Mouse (Mus musculus) MEL (cell line): ENCODE measurements around the gene Ndufaf2. TPM values are rescaled to one million over a fixed set of nuclear protein-coding genes. Genes with fewer than 3 reads are reported as not detected.

Source experiments
- DNase-seq: peaks from one replicate; pipeline ENCODE4 v3.0.0; 2011; ENCODE audit warnings: low read depth, low spot score
- H3K27ac ChIP-seq: 2 replicates; pipeline ENCODE4 v1.5.1; 2012; ENCODE audit warnings: low read depth, mild to moderate bottlenecking, control low read depth, low read length, moderate library complexity; ENCODE audit not compliant: control insufficient read depth
- H3K27me3 ChIP-seq, 2 experiments: fragments of 150-350 bp in 1 of 2; sonication (generic) in 1 of 2; 2 replicates each; pipeline ENCODE4 v1.6.1; 2012; ENCODE audit warnings: low read length in 2 of 2, mild to moderate bottlenecking in 2 of 2, improper control_type of control experiment in 1 of 2, moderate library complexity in 1 of 2; ENCODE audit not compliant: insufficient read depth in 2 of 2, control insufficient read depth in 1 of 2
- H3K36me3 ChIP-seq, 2 experiments: 2 replicates each; pipeline ENCODE4 v1.6.1; 2012 to 2014; ENCODE audit warnings: low read length in 2 of 2, improper control_type of control experiment in 1 of 2, inconsistent platforms in 1 of 2, mild to moderate bottlenecking in 1 of 2; ENCODE audit not compliant: insufficient read depth in 2 of 2, control insufficient read depth in 1 of 2
- H3K4me1 ChIP-seq, 2 experiments: fragments of 150-350 bp in 1 of 2; sonication (generic) in 1 of 2; 2 replicates each; pipeline ENCODE4 v1.6.1; 2012; ENCODE audit warnings: low read length in 2 of 2, improper control_type of control experiment in 1 of 2, mild to moderate bottlenecking in 1 of 2; ENCODE audit not compliant: insufficient read depth in 2 of 2, control insufficient read depth in 1 of 2
- H3K4me3 ChIP-seq, 2 experiments: fragments of 150-350 bp in 1 of 2; sonication (generic) in 1 of 2; 2 replicates each; pipeline ENCODE4 v1.5.1; 2012; ENCODE audit warnings: low read depth in 2 of 2, low read length in 2 of 2, mild to moderate bottlenecking in 2 of 2, moderate library complexity in 2 of 2, control low read depth in 1 of 2, improper control_type of control experiment in 1 of 2; ENCODE audit not compliant: control insufficient read depth in 1 of 2, insufficient read depth in 1 of 2
- H3K79me2 ChIP-seq: 2 replicates; pipeline ENCODE4 v1.6.1; 2012; ENCODE audit warnings: mild to moderate bottlenecking, low read length, moderate library complexity; ENCODE audit not compliant: control insufficient read depth, poor library complexity, insufficient read depth
- H3K9ac ChIP-seq: 2 replicates; pipeline ENCODE4 v1.6.1; 2012; ENCODE audit warnings: low read depth, mild to moderate bottlenecking, control low read depth, low read length, moderate library complexity; ENCODE audit not compliant: control insufficient read depth, poor library complexity, severe bottlenecking
- H3K9me3 ChIP-seq: fragments of 150-350 bp; sonication (generic); replicated peaks from 2 replicates; pipeline ENCODE4 v1.6.1; 2012; ENCODE audit warnings: mild to moderate bottlenecking, low read length, improper control_type of control experiment, moderate library complexity; ENCODE audit not compliant: insufficient read depth
- CHD1 ChIP-seq: IDR thresholded peaks from 2 replicates; pipeline ENCODE4 v1.6.1; 2012; ENCODE audit warnings: low read depth, mild to moderate bottlenecking, inconsistent platforms, low read length, improper control_type of control experiment
- CHD2 ChIP-seq: IDR thresholded peaks from 2 replicates; pipeline ENCODE4 v1.6.1; 2011; ENCODE audit warnings: low read length, improper control_type of control experiment
- E2F4 ChIP-seq: IDR thresholded peaks from 2 replicates; pipeline ENCODE4 v1.6.1; 2011; ENCODE audit warnings: low read depth, low read length, improper control_type of control experiment, borderline replicate concordance
- GATA1 ChIP-seq: IDR thresholded peaks from 2 replicates; pipeline ENCODE4 v1.6.1; 2011; ENCODE audit warnings: low read depth, low read length, improper control_type of control experiment
- HCFC1 ChIP-seq: IDR thresholded peaks from 2 replicates; pipeline ENCODE4 v1.6.1; 2012; ENCODE audit warnings: low read depth, mild to moderate bottlenecking, inconsistent platforms, low read length, improper control_type of control experiment, moderate library complexity
- JUND ChIP-seq: IDR thresholded peaks from 2 replicates; pipeline ENCODE4 v1.6.1; 2011; ENCODE audit warnings: low read depth, mild to moderate bottlenecking, improper control_type of control experiment, low read length
- MAX ChIP-seq: IDR thresholded peaks from 2 replicates; pipeline ENCODE4 v1.6.1; 2011; ENCODE audit warnings: low read length, improper control_type of control experiment
- NELFE ChIP-seq: IDR thresholded peaks from 2 replicates; pipeline ENCODE4 v1.6.1; 2011; ENCODE audit warnings: low read depth, low read length, improper control_type of control experiment
- NRF1 ChIP-seq: IDR thresholded peaks from 2 replicates; pipeline ENCODE4 v1.6.1; 2014; ENCODE audit warnings: low read depth, mild to moderate bottlenecking, inconsistent platforms, low read length, improper control_type of control experiment, moderate library complexity; ENCODE audit not compliant: poor library complexity, insufficient read depth, severe bottlenecking
- POLR2AphosphoS2 ChIP-seq: IDR thresholded peaks from 2 replicates; pipeline ENCODE4 v1.6.1; 2011; ENCODE audit warnings: low read length, improper control_type of control experiment
- RAD21 ChIP-seq: IDR thresholded peaks from 2 replicates; pipeline ENCODE4 v1.6.1; 2011; ENCODE audit warnings: mild to moderate bottlenecking, low read depth, low read length, improper control_type of control experiment
- RCOR1 ChIP-seq: IDR thresholded peaks from 2 replicates; pipeline ENCODE4 v1.6.1; 2012; ENCODE audit warnings: low read depth, mild to moderate bottlenecking, inconsistent platforms, low read length, improper control_type of control experiment
- SIN3A ChIP-seq: IDR thresholded peaks from 2 replicates; pipeline ENCODE4 v1.6.1; 2012; ENCODE audit warnings: low read length, improper control_type of control experiment, inconsistent platforms
- TAL1 ChIP-seq: IDR thresholded peaks from 2 replicates; pipeline ENCODE4 v1.6.1; 2012; ENCODE audit warnings: mild to moderate bottlenecking, inconsistent platforms, low read length, moderate library complexity, mixed read lengths
- TBP ChIP-seq: IDR thresholded peaks from 2 replicates; pipeline ENCODE4 v1.8.0; 2011; ENCODE audit warnings: low read depth, low read length, improper control_type of control experiment
- polyA plus RNA-seq, 2 experiments: library from polyadenylated mRNA; stranded (reverse) in 1 of 2; unstranded in 1 of 2; fragments of >175 nt in 1 of 2; fragments of >200 nt in 1 of 2; gene quantifications; 2 replicates each; pipeline versions ENCODE4 v1.2.1 to v1.2.4; 2012; ENCODE audit warnings: low replicate concordance in 2 of 2, low read depth in 1 of 2; ENCODE audit not compliant: insufficient read length in 2 of 2, insufficient read depth in 1 of 2, missing spikeins in 1 of 2
- total RNA-seq: library from RNA; depleted of rRNA; stranded (reverse); fragments of 300-350 nt; gene quantifications from 2 replicates; pipeline ENCODE4 v1.2.3, GENCODE M21; 2012

Ndufaf2 gene
- total and polyA plus RNA-seq, 3 experiments, result 50.9 to 76.0 TPM; not detected in 1

GRCm38 (mm10) chr13:108138403-108138977, 19.9 kb downstream of the Ndufaf2 start:
- H3K79me2 ChIP-seq, result no peaks in the 10 kb centered on the region; the same call in 1 of the 2 replicates
- H3K9me3 ChIP-seq, result no peaks in the 10 kb centered on the region
- no peak overlapping the region for H3K27ac ChIP-seq
- H3K4me1 ChIP-seq, result no peaks in the 10 kb centered on the region
- no peak for TF ChIP-seq HCFC1
- no peak for TF ChIP-seq POLR2AphosphoS2
- no peak for TF ChIP-seq JUND
- TF ChIP-seq SIN3A, result no peak
- no peak for TF ChIP-seq CHD1
- TF ChIP-seq RAD21, result no peak
- TF ChIP-seq TAL1, result no peak
- H3K4me3 ChIP-seq, result no peak overlapping the region
- H3K9ac ChIP-seq, result no peak overlapping the region
- peaks cover 0 to 3% of the 10 kb centered on the region in 2 experiments; a peak in 1 of 4 replicates for H3K36me3 ChIP-seq
- no peak for DNase-seq
- H3K27me3 ChIP-seq, result no peaks in the 10 kb centered on the region

GRCm38 (mm10) chr13:108135617-108136016, 22.8 kb downstream of the Ndufaf2 start:
- Histone ChIP-seq H3K9ac (no peak overlapping the region), H3K79me2 (no peaks in the 10 kb centered on the region; the same call in 1 of the 2 replicates), H3K9me3 (no peaks in the 10 kb centered on the region), H3K27ac (no peak overlapping the region), H3K4me3 (no peak overlapping the region), H3K36me3 (no peaks in the 10 kb centered on the region), H3K27me3 (no peaks in the 10 kb centered on the region), H3K4me1 (no peaks in the 10 kb centered on the region)
- no peak for DNase-seq
- no peak for TF ChIP-seq CHD2
- TF ChIP-seq NELFE, result no peak
- no peak for TF ChIP-seq RCOR1
- no peak for TF ChIP-seq E2F4
- no peak for TF ChIP-seq NRF1
- no peak for TF ChIP-seq MAX
- TF ChIP-seq GATA1, result no peak
- TF ChIP-seq JUND, result no peak
- TF ChIP-seq TBP, result no peak
